Mouse (Mus musculus): ENCODE results near the gene Chst15. TPM values are rescaled to one million over a fixed set of nuclear protein-coding genes. Genes with fewer than 3 reads are reported as not detected.

Chst15 gene
- polyA plus RNA-seq, 1 experiment from 2014 or later = 13.1 TPM

GRCm38 (mm10) chr7:132343146-132343545 is 26.1 kb upstream of the Chst15 start:
- H3K4me1 ChIP-seq (replicated peaks; ENCODE audit: control insufficient read depth, insufficient read depth, low read length) = no peaks in the 10 kb centered on the region
- no peak overlapping the region for H3K27ac ChIP-seq (ENCODE audit: low read depth, low read length)

DNA sequence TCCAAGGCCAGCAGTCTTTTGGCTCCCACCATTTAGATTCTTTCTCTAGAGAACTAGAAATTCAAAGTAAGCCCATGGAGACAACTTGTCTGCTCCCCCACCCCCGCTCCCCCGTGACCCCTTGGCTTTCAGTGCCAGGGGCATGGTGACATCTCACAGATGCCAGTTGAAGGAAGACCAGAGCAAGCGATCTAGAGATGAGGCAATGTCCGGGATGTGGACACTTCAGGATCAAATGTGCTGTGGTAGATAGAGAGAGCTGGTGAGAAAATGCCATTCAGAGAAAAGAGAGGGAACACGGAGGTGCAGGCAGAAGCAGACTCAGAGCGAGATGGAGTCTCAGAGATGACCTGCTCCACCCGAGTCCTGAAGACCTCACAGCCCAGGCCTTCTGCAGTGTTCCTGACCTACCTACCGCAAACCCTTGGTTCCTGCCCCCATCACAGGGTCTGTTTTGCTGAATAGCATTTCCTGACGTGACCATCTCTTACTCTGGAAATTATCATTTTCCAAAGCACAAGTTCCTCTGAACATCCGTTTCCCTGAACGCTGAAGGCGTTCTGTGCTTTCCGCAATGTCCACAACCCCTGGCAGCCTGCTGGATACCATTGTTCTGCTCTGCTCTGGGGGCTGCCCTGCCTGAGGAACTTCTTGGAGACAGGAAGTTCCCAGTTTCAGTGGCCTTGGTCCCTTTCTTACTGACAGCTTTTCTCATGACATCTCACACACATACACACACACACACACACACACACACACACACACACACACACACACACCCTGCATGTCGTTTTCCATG is 22.2 kb upstream of the Chst15 start:
- Histone ChIP-seq H3K4me2 (ENCODE audit: low read depth, low read length, severe bottlenecking) (no peak overlapping the region), H3K36me3 (ENCODE audit: control insufficient read depth, insufficient read depth, low read length) (no peaks in the 10 kb centered on the region), H3K4me3 (ENCODE audit: low read depth, low read length) (no peak overlapping the region), H3K27ac (ENCODE audit: low read depth, low read length) (no peak overlapping the region), H3K4me1 (replicated peaks; ENCODE audit: control insufficient read depth, insufficient read depth, low read length) (peaks cover 5% of the 10 kb centered on the region; the same call in 1 of the 2 replicates), H3K9ac (ENCODE audit: low read length) (no peak overlapping the region), H3K9me3 (ENCODE audit: control insufficient read depth, low read length) (no peaks in the 10 kb centered on the region), H3K27me3 (ENCODE audit: control insufficient read depth, insufficient read depth, low read length) (no peaks in the 10 kb centered on the region)
- WGBS = 87% methylated on average over 14 of the region's 14 CpGs
- DNase-seq (ENCODE audit: low spot score) (no peak), ATAC-seq (replicated peaks; ENCODE audit: low FRiP score) (no peak)

More at GRCm38 (mm10) chr7:132343146-132343545, 26.1 kb upstream of the Chst15 start:
- no peak for DNase-seq (ENCODE audit: low spot score)
- no peaks in the 10 kb centered on the region for H3K9me3 ChIP-seq (ENCODE audit: control insufficient read depth, low read length)
- no peak overlapping the region for H3K4me2 ChIP-seq (ENCODE audit: low read depth, low read length, severe bottlenecking)
- H3K4me3 ChIP-seq (ENCODE audit: low read depth, low read length) = no peak overlapping the region
- H3K27me3 ChIP-seq (ENCODE audit: control insufficient read depth, insufficient read depth, low read length) = no peaks in the 10 kb centered on the region
- ATAC-seq (replicated peaks; ENCODE audit: low FRiP score) = no peak
- no peaks in the 10 kb centered on the region for H3K36me3 ChIP-seq (ENCODE audit: control insufficient read depth, insufficient read depth, low read length)
- 64% methylated on average over 2 of the region's 2 CpGs for WGBS
- no peak overlapping the region for H3K9ac ChIP-seq (ENCODE audit: low read length)

DNA sequence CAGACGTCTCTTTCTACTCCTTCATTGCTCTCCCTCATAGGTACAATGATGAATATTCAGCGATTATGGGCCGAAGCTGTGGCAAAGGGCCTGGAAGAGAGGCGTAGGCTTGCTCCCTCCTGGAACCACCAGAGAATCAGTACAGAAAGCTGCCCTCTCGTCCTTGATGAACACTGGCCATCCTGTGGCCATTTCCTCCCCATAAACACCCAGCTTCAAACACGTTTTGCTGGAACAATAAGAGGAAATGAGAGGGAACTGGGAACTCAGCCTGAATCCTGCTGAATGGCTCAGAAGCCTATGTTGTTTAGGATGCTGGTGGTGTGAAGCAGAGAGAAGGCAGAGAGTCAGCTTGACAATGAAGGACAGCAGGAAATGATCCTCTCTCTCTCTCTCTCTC is 21.3 kb upstream of the Chst15 start:
- no peak overlapping the region for H3K27ac ChIP-seq (ENCODE audit: low read depth, low read length)
- peaks cover 5% of the 10 kb centered on the region; the same call in 1 of the 2 replicates for H3K4me1 ChIP-seq (replicated peaks; ENCODE audit: control insufficient read depth, insufficient read depth, low read length)
- no peak overlapping the region for H3K9ac ChIP-seq (ENCODE audit: low read length)
- 75% methylated on average over 6 of the region's 6 CpGs for WGBS
- no peak overlapping the region for H3K4me2 ChIP-seq (ENCODE audit: low read depth, low read length, severe bottlenecking)
- DNase-seq (ENCODE audit: low spot score) (no peak), ATAC-seq (replicated peaks; ENCODE audit: low FRiP score) (no peak)
- no peak overlapping the region for H3K4me3 ChIP-seq (ENCODE audit: low read depth, low read length)
- no peaks in the 10 kb centered on the region for H3K9me3 ChIP-seq (ENCODE audit: control insufficient read depth, low read length)
- H3K27me3 ChIP-seq (ENCODE audit: control insufficient read depth, insufficient read depth, low read length) = no peaks in the 10 kb centered on the region
- no peaks in the 10 kb centered on the region for H3K36me3 ChIP-seq (ENCODE audit: control insufficient read depth, insufficient read depth, low read length)

- no peak overlapping the region for H3K27ac ChIP-seq (ENCODE audit: low read depth, low read length)
- H3K9ac ChIP-seq (ENCODE audit: low read length) = no peak overlapping the region
- no peaks in the 10 kb centered on the region for H3K9me3 ChIP-seq (ENCODE audit: control insufficient read depth, low read length)
- H3K4me1 ChIP-seq (replicated peaks; ENCODE audit: control insufficient read depth, insufficient read depth, low read length) = peaks cover 5% of the 10 kb centered on the region; the same call in 1 of the 2 replicates
- H3K4me3 ChIP-seq (ENCODE audit: low read depth, low read length) = no peak overlapping the region
- no peak for ATAC-seq (replicated peaks; ENCODE audit: low FRiP score)
- no peaks in the 10 kb centered on the region for H3K36me3 ChIP-seq (ENCODE audit: control insufficient read depth, insufficient read depth, low read length)
- 77% methylated on average over 11 of the region's 11 CpGs for WGBS
- DNase-seq (ENCODE audit: low spot score) = no peak
- H3K4me2 ChIP-seq (ENCODE audit: low read depth, low read length, severe bottlenecking) = no peak overlapping the region
- H3K27me3 ChIP-seq (ENCODE audit: control insufficient read depth, insufficient read depth, low read length) = no peaks in the 10 kb centered on the region
Observed at GRCm38 (mm10) chr7:132337268-132337917, 20.4 kb upstream of the Chst15 start.

DNA sequence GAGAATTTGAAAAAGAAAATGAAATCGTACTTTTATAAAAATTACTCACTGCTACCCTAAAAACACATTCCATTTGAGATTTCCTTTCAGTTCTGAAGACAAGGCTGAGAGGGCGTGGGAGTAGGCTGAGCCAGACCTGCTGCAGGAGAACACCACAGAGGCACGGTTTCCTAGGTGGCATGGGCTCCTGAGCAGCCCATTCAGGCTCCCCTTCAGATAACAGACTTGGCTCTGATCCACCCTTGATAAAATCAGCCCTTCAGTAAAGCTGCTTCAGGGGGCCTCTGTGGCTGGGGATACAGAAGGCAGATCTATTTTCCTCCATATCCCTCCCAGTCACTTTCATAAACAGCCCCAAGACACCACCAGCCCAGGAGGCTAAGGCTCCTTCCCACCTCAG is 19.8 kb upstream of the Chst15 start:
- H3K27ac ChIP-seq (ENCODE audit: low read depth, low read length) = no peak overlapping the region
- 75% methylated on average over 3 of the region's 3 CpGs for WGBS
- DNase-seq (ENCODE audit: low spot score) (no peak), ATAC-seq (replicated peaks; ENCODE audit: low FRiP score) (no peak)
- H3K9ac ChIP-seq (ENCODE audit: low read length) = no peak overlapping the region
- H3K4me1 ChIP-seq (replicated peaks; ENCODE audit: control insufficient read depth, insufficient read depth, low read length) = peaks cover 5% of the 10 kb centered on the region; the same call in 1 of the 2 replicates
- H3K4me2 ChIP-seq (ENCODE audit: low read depth, low read length, severe bottlenecking) = no peak overlapping the region
- no peaks in the 10 kb centered on the region for H3K9me3 ChIP-seq (ENCODE audit: control insufficient read depth, low read length)
- H3K36me3 ChIP-seq (ENCODE audit: control insufficient read depth, insufficient read depth, low read length) = no peaks in the 10 kb centered on the region
- H3K4me3 ChIP-seq (ENCODE audit: low read depth, low read length) = no peak overlapping the region
- H3K27me3 ChIP-seq (ENCODE audit: control insufficient read depth, insufficient read depth, low read length) = no peaks in the 10 kb centered on the region

DNA sequence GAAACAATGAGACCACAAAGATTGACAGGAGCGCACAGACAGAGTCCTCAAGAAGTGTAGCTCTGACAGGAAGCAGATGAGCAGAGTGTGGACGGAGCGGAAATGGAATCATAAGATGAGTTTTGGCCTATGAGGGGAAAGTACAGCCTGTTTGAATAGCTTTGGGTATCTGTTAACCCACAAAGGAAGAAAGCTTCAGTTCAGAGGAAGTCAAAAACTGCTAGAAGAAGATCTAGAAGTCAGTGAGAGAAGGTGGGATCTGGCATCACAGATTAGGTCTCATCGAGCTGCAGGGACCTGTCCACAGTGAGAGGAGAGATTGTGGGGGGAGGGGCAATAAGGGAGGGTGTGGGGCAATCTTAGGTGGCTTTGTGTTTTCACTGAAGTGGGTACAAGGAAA is 18.3 kb upstream of the Chst15 start:
- WGBS = 91% methylated on average over 4 of the region's 4 CpGs
- Histone ChIP-seq H3K27ac (ENCODE audit: low read depth, low read length) (no peak overlapping the region), H3K4me1 (replicated peaks; ENCODE audit: control insufficient read depth, insufficient read depth, low read length) (peaks cover 5% of the 10 kb centered on the region; the same call in 1 of the 2 replicates), H3K4me2 (ENCODE audit: low read depth, low read length, severe bottlenecking) (no peak overlapping the region), H3K27me3 (ENCODE audit: control insufficient read depth, insufficient read depth, low read length) (no peaks in the 10 kb centered on the region), H3K36me3 (ENCODE audit: control insufficient read depth, insufficient read depth, low read length) (no peaks in the 10 kb centered on the region), H3K4me3 (ENCODE audit: low read depth, low read length) (no peak overlapping the region), H3K9me3 (ENCODE audit: control insufficient read depth, low read length) (no peaks in the 10 kb centered on the region), H3K9ac (ENCODE audit: low read length) (no peak overlapping the region)
- no peak for DNase-seq (ENCODE audit: low spot score)
- no peak for ATAC-seq (replicated peaks; ENCODE audit: low FRiP score)

DNA sequence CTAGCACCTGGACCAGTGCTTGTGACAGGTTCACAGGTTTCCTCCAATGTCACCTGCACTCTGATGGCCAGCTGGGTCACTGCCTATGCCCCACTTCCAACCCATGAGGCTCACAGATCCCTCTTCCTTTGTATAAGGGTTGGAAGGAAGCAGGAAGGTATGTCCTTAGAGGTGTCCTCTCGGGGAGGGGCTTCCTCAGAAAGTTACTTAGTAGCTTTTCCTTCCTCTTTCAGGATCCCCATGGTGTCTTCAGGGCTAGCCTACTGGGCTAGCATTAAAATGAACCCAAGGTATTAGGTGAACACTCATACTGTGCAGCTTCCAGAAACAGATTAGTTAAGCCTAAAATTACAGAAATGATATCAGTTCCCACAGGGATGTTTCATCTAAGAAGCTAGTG is 16.1 kb upstream of the Chst15 start:
- no peaks in the 10 kb centered on the region for H3K36me3 ChIP-seq (ENCODE audit: control insufficient read depth, insufficient read depth, low read length)
- no peak overlapping the region for H3K27ac ChIP-seq (ENCODE audit: low read depth, low read length)
- 76% methylated on average over 1 of the region's 1 CpGs for WGBS
- H3K9ac ChIP-seq (ENCODE audit: low read length) = no peak overlapping the region
- no peak overlapping the region for H3K4me2 ChIP-seq (ENCODE audit: low read depth, low read length, severe bottlenecking)
- peaks cover 5% of the 10 kb centered on the region; the same call in 1 of the 2 replicates for H3K4me1 ChIP-seq (replicated peaks; ENCODE audit: control insufficient read depth, insufficient read depth, low read length)
- H3K27me3 ChIP-seq (ENCODE audit: control insufficient read depth, insufficient read depth, low read length) = no peaks in the 10 kb centered on the region
- H3K9me3 ChIP-seq (ENCODE audit: control insufficient read depth, low read length) = no peaks in the 10 kb centered on the region
- H3K4me3 ChIP-seq (ENCODE audit: low read depth, low read length) = no peak overlapping the region
- DNase-seq (ENCODE audit: low spot score) = no peak
- ATAC-seq (replicated peaks; ENCODE audit: low FRiP score) = no peak

GRCm38 (mm10) chr7:132332176-132332575 is 15.1 kb upstream of the Chst15 start:
- no peak overlapping the region for H3K4me2 ChIP-seq (ENCODE audit: low read depth, low read length, severe bottlenecking)
- WGBS = 63% methylated on average over 11 of the region's 11 CpGs
- no peak overlapping the region for H3K4me3 ChIP-seq (ENCODE audit: low read depth, low read length)
- no peaks in the 10 kb centered on the region for H3K36me3 ChIP-seq (ENCODE audit: control insufficient read depth, insufficient read depth, low read length)
- H3K9ac ChIP-seq (ENCODE audit: low read length) = no peak overlapping the region
- peaks cover 5% of the 10 kb centered on the region; the same call in 1 of the 2 replicates for H3K4me1 ChIP-seq (replicated peaks; ENCODE audit: control insufficient read depth, insufficient read depth, low read length)
- DNase-seq (ENCODE audit: low spot score) (no peak), ATAC-seq (replicated peaks; ENCODE audit: low FRiP score) (no peak)
- H3K27ac ChIP-seq (ENCODE audit: low read depth, low read length) = no peak overlapping the region
- H3K9me3 ChIP-seq (ENCODE audit: control insufficient read depth, low read length) = no peaks in the 10 kb centered on the region
- H3K27me3 ChIP-seq (ENCODE audit: control insufficient read depth, insufficient read depth, low read length) = no peaks in the 10 kb centered on the region
